Mouse (Mus musculus): Measurements from ENCODE around the gene Chit1. TPM values are rescaled to one million over a fixed set of nuclear protein-coding genes. Genes with fewer than 3 reads are reported as not detected.
A peak's percentile ranks its signal among the peaks of the same experiment; 100 is the strongest.

Gene Chit1
- not detected for total RNA-seq (2021)

GRCm38 (mm10) chr1:134110979-134111378 lies at the start of gene Chit1:
Gene Chit1 (plus strand): TSS chr1:134111242.
- no peak for DNase-seq

GRCm38 (mm10) chr1:134061915-134062314 lies 49.1 kb upstream of the Chit1 start:
- DNase-seq: no peak

- peak; percentile 37 for DNase-seq
Observed at GRCm38 (mm10) chr1:134062411-134063085, 48.5 kb upstream of the Chit1 start.

GRCm38 (mm10) chr1:134063086-134063772 lies 47.8 kb upstream of the Chit1 start:
- peak; percentile 71 for DNase-seq

GRCm38 (mm10) chr1:134063773-134064125 lies 47.3 kb upstream of the Chit1 start:
- peak; percentile 50 for DNase-seq

- no peak for DNase-seq
Observed at GRCm38 (mm10) chr1:134064296-134064831, 46.7 kb upstream of the Chit1 start.

- no peak for DNase-seq
Observed at GRCm38 (mm10) chr1:134065241-134065809, 45.7 kb upstream of the Chit1 start.

- no peak for DNase-seq
Observed at GRCm38 (mm10) chr1:134066554-134066953, 44.5 kb upstream of the Chit1 start.

GRCm38 (mm10) chr1:134067143-134067619 lies 43.9 kb upstream of the Chit1 start:
- DNase-seq: peak; percentile 49

GRCm38 (mm10) chr1:134070099-134070669 lies 40.9 kb upstream of the Chit1 start:
- DNase-seq: no peak

- DNase-seq: no peak
Observed at GRCm38 (mm10) chr1:134071411-134072018, 39.5 kb upstream of the Chit1 start.

- DNase-seq: no peak
Observed at GRCm38 (mm10) chr1:134073061-134073564, 37.9 kb upstream of the Chit1 start.

GRCm38 (mm10) chr1:134073658-134074057 lies 37.4 kb upstream of the Chit1 start:
- DNase-seq: no peak

- DNase-seq: no peak
Observed at GRCm38 (mm10) chr1:134074184-134074583, 36.9 kb upstream of the Chit1 start.

- no peak for DNase-seq
Observed at GRCm38 (mm10) chr1:134074606-134075005, 36.4 kb upstream of the Chit1 start.

GRCm38 (mm10) chr1:134075532-134075931 lies 35.5 kb upstream of the Chit1 start:
- DNase-seq: no peak

GRCm38 (mm10) chr1:134076789-134077188 lies 34.3 kb upstream of the Chit1 start:
- no peak for DNase-seq

GRCm38 (mm10) chr1:134077389-134078060 lies 33.5 kb upstream of the Chit1 start:
- peak; percentile 35 for DNase-seq

- peak; percentile 36 for DNase-seq
Observed at GRCm38 (mm10) chr1:134078061-134078795, 32.8 kb upstream of the Chit1 start.

GRCm38 (mm10) chr1:134078802-134079476 lies 32.1 kb upstream of the Chit1 start, which contains the start of gene Btg2:
Gene Btg2 (minus strand): TSS chr1:134079120.
- DNase-seq: peak; percentile 99
